Mouse (Mus musculus): ENCODE measurements around the gene Ptcd1.
"Not testable (repeated sequence)": the region's sequence is repeated elsewhere in the genome, so short reads cannot be mapped to it uniquely, and the experiment has no call there.

The Ptcd1 gene

DNA sequence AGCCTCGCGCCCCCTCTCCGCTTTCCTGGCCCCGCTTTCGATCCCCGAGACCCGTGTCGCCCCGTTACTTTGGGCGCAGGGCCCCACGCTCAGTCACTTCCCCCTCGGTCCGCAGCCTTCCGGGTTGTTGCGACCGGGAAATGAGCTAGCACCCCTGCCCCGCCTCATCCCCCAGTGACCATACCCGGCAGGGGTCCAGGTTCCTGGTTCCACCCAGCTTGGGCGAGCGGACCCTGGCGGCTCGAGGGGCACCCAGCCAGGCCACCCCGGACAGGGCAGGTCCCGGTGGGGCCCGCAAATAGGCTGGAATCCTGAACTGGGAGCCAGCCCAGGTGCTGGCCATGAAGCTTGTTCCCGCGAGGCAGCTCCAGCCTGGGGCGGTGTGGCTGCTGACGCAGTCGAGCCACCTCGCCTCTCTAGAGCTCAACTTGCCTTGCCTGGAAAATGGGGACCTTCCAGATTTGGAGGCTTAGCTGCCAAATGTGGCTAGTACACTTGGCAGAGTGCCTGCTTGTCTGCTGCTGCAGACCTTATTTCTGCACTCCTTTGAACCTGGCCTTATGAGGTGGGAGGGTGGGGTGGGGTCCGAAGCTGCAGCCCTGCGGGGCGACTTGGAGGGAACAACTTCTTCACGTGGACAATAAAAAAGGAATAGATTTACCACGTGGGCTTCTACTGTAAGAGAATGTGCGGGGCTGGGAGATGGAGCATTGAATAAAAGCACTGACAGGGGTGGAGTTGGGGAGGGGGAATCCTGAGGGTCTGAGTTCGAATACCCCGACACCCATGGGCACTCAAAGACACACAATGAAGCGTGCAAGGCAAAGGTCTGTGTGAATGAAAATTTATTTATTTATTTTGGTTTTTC, 52.1 kb downstream of the Ptcd1 start:
- DNase-seq (ENCODE audit: low spot score), result peak; percentile 65

- DNase-seq (ENCODE audit: low spot score), result peak; percentile 77
Observed at GRCm38 (mm10) chr5:145114071-145114605, 52.8 kb downstream of the Ptcd1 start, which contains the start of gene Arpc1b. Arpc1b (plus strand) TSS chr5:145114215.

- DNase-seq (ENCODE audit: low spot score), result no peak
Observed at GRCm38 (mm10) chr5:145113416-145113815, 53.5 kb downstream of the Ptcd1 start.

GRCm38 (mm10) chr5:145112566-145112965, 54.3 kb downstream of the Ptcd1 start:
- DNase-seq (ENCODE audit: low spot score), result no peak

DNA sequence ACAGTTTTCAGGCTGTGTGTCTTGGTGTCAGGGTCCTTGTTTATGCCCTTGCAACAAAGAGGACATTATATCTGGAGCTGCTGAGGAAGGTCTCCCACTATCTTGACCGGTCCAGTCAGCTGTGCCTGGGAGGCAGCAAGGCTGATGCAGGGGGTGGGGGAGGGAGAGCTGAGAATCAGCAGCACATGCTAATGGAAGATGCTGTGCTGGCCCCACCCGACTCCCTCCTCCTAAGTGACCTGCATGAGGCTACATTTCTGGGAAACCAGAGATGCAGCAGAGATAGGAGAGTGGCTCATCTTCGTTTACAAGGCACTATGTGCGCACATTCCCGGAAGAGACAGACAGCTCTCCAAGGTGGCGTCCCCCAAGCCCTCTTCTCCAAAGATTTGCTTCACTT, 56.5 kb downstream of the Ptcd1 start:
- peak; percentile 48 for DNase-seq (ENCODE audit: low spot score)

DNA sequence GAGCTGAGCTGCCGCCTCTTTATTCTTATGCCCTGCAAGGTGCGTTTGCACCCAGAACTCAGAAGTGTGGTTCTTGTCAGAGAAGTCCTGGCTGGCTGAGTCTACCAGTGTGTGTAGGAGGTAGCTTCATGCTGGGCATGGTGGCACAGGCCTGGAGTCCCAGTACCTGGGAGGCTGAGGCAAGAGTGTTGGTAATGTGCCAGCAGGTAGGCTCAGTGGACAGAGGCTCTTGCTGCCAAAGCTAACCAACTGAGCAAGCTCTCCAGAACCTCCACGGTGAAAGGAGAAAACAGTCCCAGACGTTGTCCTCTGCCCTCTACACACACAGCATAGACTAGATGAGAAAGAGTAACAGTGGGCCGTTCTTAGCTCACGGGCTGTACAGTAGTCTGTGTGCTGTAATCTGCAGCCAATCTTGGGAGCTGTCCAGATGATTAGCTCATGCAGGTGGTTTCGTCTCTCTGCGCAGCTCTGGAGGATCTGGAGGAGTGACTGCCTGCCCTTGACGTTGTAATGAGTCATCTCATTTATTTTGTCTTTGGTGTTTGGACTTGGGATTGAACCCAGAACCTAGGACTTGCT, 61.1 kb downstream of the Ptcd1 start:
- peak; percentile 78 for DNase-seq (ENCODE audit: low spot score)

DNA sequence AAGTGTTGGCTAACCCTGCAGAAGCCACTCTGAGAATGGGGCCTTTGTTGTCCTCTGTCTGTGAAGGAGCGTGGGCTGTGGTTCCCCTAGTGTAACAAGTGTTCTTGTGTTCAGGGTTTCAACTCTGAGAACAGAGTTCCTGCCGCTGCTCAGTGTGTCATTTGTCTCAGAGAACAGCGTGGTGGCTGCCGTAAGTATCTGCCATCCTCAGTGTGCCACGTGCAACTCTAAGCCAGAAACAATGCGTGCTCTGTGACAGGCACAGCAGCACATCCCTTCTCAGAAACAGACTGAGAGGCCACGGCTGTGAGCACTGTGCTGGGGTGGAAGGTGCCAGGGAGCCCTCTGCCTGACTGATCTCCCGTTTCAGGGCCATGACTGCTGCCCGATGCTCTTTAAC, 62.6 kb downstream of the Ptcd1 start:
- no peak for DNase-seq (ENCODE audit: low spot score)

- DNase-seq (ENCODE audit: low spot score), result no peak
Observed at GRCm38 (mm10) chr5:145102706-145103105, 64.2 kb downstream of the Ptcd1 start.

- DNase-seq (ENCODE audit: low spot score), result not testable (repeated sequence)
Observed at GRCm38 (mm10) chr5:145101451-145101850, 65.5 kb downstream of the Ptcd1 start.

GRCm38 (mm10) chr5:145100960-145101359, 65.9 kb downstream of the Ptcd1 start:
- DNase-seq (ENCODE audit: low spot score), result no peak

- DNase-seq (ENCODE audit: low spot score), result no peak
Observed at GRCm38 (mm10) chr5:145098340-145098821, 68.5 kb downstream of the Ptcd1 start.

Data from MN1 (cell line).